ENCODE assay signal across 10 mouse cellular contexts in the genomic region with DNA sequence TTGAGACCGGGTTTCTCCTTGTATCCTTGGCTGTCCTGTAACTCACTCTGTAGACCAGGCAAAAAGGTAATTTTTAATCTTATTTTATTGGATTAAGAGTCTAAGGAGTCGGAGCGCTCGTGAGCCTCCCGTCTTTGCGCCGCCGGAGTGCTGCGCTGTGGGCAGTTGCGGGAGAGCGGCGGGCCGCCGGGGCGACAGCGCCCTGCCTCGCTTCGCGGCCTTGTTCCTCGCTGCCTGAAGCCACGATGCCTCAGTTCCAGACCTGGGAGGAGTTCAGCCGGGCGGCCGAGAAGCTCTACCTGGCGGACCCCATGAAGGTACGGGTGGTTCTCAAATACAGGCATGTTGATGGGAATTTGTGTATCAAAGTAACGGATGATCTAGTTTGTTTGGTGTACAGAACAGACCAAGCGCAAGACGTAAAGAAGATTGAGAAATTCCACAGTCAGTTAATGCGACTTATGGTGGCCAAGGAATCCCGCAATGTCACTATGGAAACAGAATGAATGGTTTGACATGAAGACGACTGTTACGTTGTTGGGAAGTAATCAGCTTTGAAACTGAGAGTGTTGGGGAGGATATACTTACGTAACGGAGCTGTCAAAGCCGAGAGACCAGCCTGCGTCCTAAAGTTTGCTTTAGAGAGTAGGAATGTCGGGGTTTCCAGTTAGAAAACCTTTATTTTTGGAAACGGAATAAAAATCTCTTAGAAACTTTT. TPM values are rescaled to one million over a fixed set of nuclear protein-coding genes. Genes with fewer than 3 reads are reported as not detected.
DNase-seq lines count a peak whose midpoint lies in the region; ATAC-seq lines count a peak whose summit lies in the region.
"Not testable (repeated sequence)": the region's sequence is repeated elsewhere in the genome, so short reads cannot be mapped to it uniquely, and the experiment has no call there.
"Had no signal": no experiment of that assay in that cellular context is flagged by ENCODE, and none has a peak within 500 bp of the region (broad histone marks: within the 10 kb centered on the region; RNA-seq: fewer than 3 reads in every experiment).

No protein-coding gene starts in this region.

- H3K4me3 ChIP-seq in forebrain, embryonic 16.5 days (replicated peaks; ENCODE audit: low read length): peak overlapping the region; percentile 35
- not testable (repeated sequence) for H3K4me3 ChIP-seq in hindbrain, embryonic 11.5 days (ENCODE audit: low read depth, low read length)
- H3K4me3 ChIP-seq in limb, embryonic 10.5 days: 0 out of 2 replicates have a peak overlapping the region, but pooled peaks have one; percentile 19
- H3K4me3 ChIP-seq in midbrain, embryonic 14.5 days (replicated peaks; ENCODE audit: low read depth, low read length): peak overlapping the region; percentile 27

- H3K4me2 ChIP-seq in forebrain, embryonic 16.5 days (ENCODE audit: low read length): peak overlapping the region; percentile 44
- H3K4me2 ChIP-seq in hindbrain, embryonic 11.5 days (replicated peaks; ENCODE audit: low read depth, low read length): 0 out of 2 replicates have a peak overlapping the region, but pooled peaks have one; percentile 8
- peak overlapping the region; percentile 51 for H3K4me2 ChIP-seq in midbrain, embryonic 14.5 days (ENCODE audit: low read length)

- not testable (repeated sequence) for H3K9ac ChIP-seq in forebrain, embryonic 16.5 days (replicated peaks; ENCODE audit: low read depth, low read length); hindbrain, embryonic 11.5 days (ENCODE audit: low read depth, low read length); midbrain, embryonic 14.5 days (replicated peaks; ENCODE audit: low read length)

- H3K36me3 ChIP-seq in forebrain, embryonic 16.5 days (ENCODE audit: control insufficient read depth, insufficient read depth); hindbrain, embryonic 11.5 days (ENCODE audit: control insufficient read depth, insufficient read depth, low read length); limb, embryonic 10.5 days; midbrain, embryonic 14.5 days (ENCODE audit: control insufficient read depth, insufficient read depth, low read length): not testable (repeated sequence)

- 28% methylated on average over 38 of the region's 39 CpGs for WGBS in forebrain, embryonic 16.5 days
- 26% methylated on average over 38 of the region's 39 CpGs for WGBS in hindbrain, embryonic 11.5 days
- 40% methylated on average over 39 of the region's 39 CpGs for WGBS in limb, embryonic 10.5 days
- 24% methylated on average over 38 of the region's 39 CpGs for WGBS in midbrain, embryonic 14.5 days

- peak; percentile 71 for ATAC-seq in forebrain, embryonic 16.5 days
- peak; percentile 70 for ATAC-seq in hindbrain, embryonic 11.5 days (ENCODE audit: low FRiP score)
- peak; percentile 75; the same call in 1 of the 2 replicates for ATAC-seq in midbrain, embryonic 14.5 days (ENCODE audit: low FRiP score, low TSS enrichment)

- not testable (repeated sequence) for H3K9me3 ChIP-seq in forebrain, embryonic 16.5 days (ENCODE audit: control insufficient read depth, low read length); hindbrain, embryonic 11.5 days (ENCODE audit: control insufficient read depth, low read length); limb, embryonic 10.5 days (replicated peaks); midbrain, embryonic 14.5 days (ENCODE audit: control insufficient read depth, low read length)

- H3K27ac ChIP-seq in forebrain, embryonic 16.5 days (ENCODE audit: low read length); hindbrain, embryonic 11.5 days (ENCODE audit: low read depth, low read length); limb, embryonic 10.5 days; midbrain, embryonic 14.5 days (replicated peaks; ENCODE audit: low read depth, low read length): not testable (repeated sequence)

- DNase-seq in 3134 (ENCODE audit: extremely low read depth, insufficient read length, low spot score): peak; percentile 1
- DNase-seq in embryo, embryonic 11 days: peak; percentile 61
- peak; percentile 36 for DNase-seq in hindbrain, embryonic 11.5 days (ENCODE audit: low spot score)
- peak; percentile 2 for DNase-seq in kidney, postnatal 4 days
- peak; percentile 35 for DNase-seq in limb, embryonic 10.5 days (ENCODE audit: low spot score)
- peak; percentile 64 for DNase-seq in midbrain, embryonic 14.5 days
- DNase-seq in right cerebral cortex, adult 2 months (ENCODE audit: low spot score in 2 of 2): peak; percentile 7 to 8

- H3K4me1 ChIP-seq in forebrain, embryonic 16.5 days (replicated peaks; ENCODE audit: control insufficient read depth, insufficient read depth, low read length); hindbrain, embryonic 11.5 days (replicated peaks; ENCODE audit: control insufficient read depth, insufficient read depth, low read length); limb, embryonic 10.5 days; midbrain, embryonic 14.5 days (ENCODE audit: control insufficient read depth, insufficient read depth, low read length): not testable (repeated sequence)

- not testable (repeated sequence) for H3K27me3 ChIP-seq in forebrain, embryonic 16.5 days (replicated peaks; ENCODE audit: control insufficient read depth, insufficient read depth, low read length); hindbrain, embryonic 11.5 days (ENCODE audit: control insufficient read depth, insufficient read depth, low read length); limb, embryonic 10.5 days (ENCODE audit: low read depth, poor library complexity, severe bottlenecking); midbrain, embryonic 14.5 days (ENCODE audit: control insufficient read depth, insufficient read depth, low read length)

RNA-seq across cellular contexts. Expression of gene Olfr153, which starts 5.5 kb away (rescaled TPM):
- not detected in 2 replicates for polyA plus RNA-seq in forebrain, embryonic 16.5 days (2015; fragmentation: Nextera tagmentation; extraction: Ambion mirVana)
- not detected in 2 replicates for polyA plus RNA-seq in hindbrain, embryonic 11.5 days (2014; fragmentation: Nextera tagmentation; extraction: Ambion mirVana)
- not detected in 2 replicates for polyA plus RNA-seq in limb, embryonic 10.5 days (2016; fragmentation: Nextera tagmentation; extraction: Ambion mirVana)
- polyA plus RNA-seq in midbrain, embryonic 14.5 days (2014; fragmentation: Nextera tagmentation; extraction: Ambion mirVana): not detected in 2 replicates
- polyA plus RNA-seq: kidney, adult 2 months; macrophage had no signal

RNA-seq across cellular contexts. Expression of gene Olfr1128, which starts 19.3 kb away (rescaled TPM):
- polyA plus RNA-seq in forebrain, embryonic 16.5 days (2015; fragmentation: Nextera tagmentation; extraction: Ambion mirVana): not detected in 2 replicates
- not detected in 2 replicates for polyA plus RNA-seq in hindbrain, embryonic 11.5 days (2014; fragmentation: Nextera tagmentation; extraction: Ambion mirVana)
- polyA plus RNA-seq in limb, embryonic 10.5 days (2016; fragmentation: Nextera tagmentation; extraction: Ambion mirVana): not detected in 2 replicates
- polyA plus RNA-seq in midbrain, embryonic 14.5 days (2014; fragmentation: Nextera tagmentation; extraction: Ambion mirVana): not detected in 2 replicates
- polyA plus RNA-seq: kidney, adult 2 months; macrophage had no signal

RNA-seq across cellular contexts. Expression of gene Pramel6, which starts 19.7 kb away (rescaled TPM):
- polyA plus RNA-seq in forebrain, embryonic 16.5 days (2015; fragmentation: Nextera tagmentation; extraction: Ambion mirVana): not detected in 2 replicates
- polyA plus RNA-seq in hindbrain, embryonic 11.5 days (2014; fragmentation: Nextera tagmentation; extraction: Ambion mirVana): not detected in 2 replicates
- not detected in 2 replicates for polyA plus RNA-seq in limb, embryonic 10.5 days (2016; fragmentation: Nextera tagmentation; extraction: Ambion mirVana)
- not detected in 2 replicates for polyA plus RNA-seq in midbrain, embryonic 14.5 days (2014; fragmentation: Nextera tagmentation; extraction: Ambion mirVana)
- polyA plus RNA-seq: kidney, adult 2 months; macrophage had no signal

RNA-seq across cellular contexts. Expression of gene Pramel7, which starts 29.2 kb away (rescaled TPM):
- polyA plus RNA-seq in forebrain, embryonic 16.5 days (2015; fragmentation: Nextera tagmentation; extraction: Ambion mirVana): not detected in 2 replicates
- not detected in 2 replicates for polyA plus RNA-seq in hindbrain, embryonic 11.5 days (2014; fragmentation: Nextera tagmentation; extraction: Ambion mirVana)
- not detected in 2 replicates for polyA plus RNA-seq in limb, embryonic 10.5 days (2016; fragmentation: Nextera tagmentation; extraction: Ambion mirVana)
- polyA plus RNA-seq in midbrain, embryonic 14.5 days (2014; fragmentation: Nextera tagmentation; extraction: Ambion mirVana): not detected in 2 replicates
- polyA plus RNA-seq: kidney, adult 2 months; macrophage had no signal

RNA-seq across cellular contexts. Expression of gene Olfr1129, which starts 47.6 kb away (rescaled TPM):
- polyA plus RNA-seq in forebrain, embryonic 16.5 days (2015; fragmentation: Nextera tagmentation; extraction: Ambion mirVana): not detected in 2 replicates
- polyA plus RNA-seq in hindbrain, embryonic 11.5 days (2014; fragmentation: Nextera tagmentation; extraction: Ambion mirVana): not detected in 2 replicates
- not detected in 2 replicates for polyA plus RNA-seq in limb, embryonic 10.5 days (2016; fragmentation: Nextera tagmentation; extraction: Ambion mirVana)
- not detected in 2 replicates for polyA plus RNA-seq in midbrain, embryonic 14.5 days (2014; fragmentation: Nextera tagmentation; extraction: Ambion mirVana)
- polyA plus RNA-seq: kidney, adult 2 months; macrophage had no signal

Comparison
In these comparisons a context has a peak if more than half of its experiments do, and no peak if none do; other contexts are left out.
1. DNase-seq: peak in every context shown above with its lines; median percentile 64 in midbrain, embryonic 14.5 days; 61 in embryo, embryonic 11 days; 36 in hindbrain, embryonic 11.5 days; 35 in limb, embryonic 10.5 days; 8 in right cerebral cortex, adult 2 months; 2 in kidney, postnatal 4 days; 1 in 3134.